Mouse (Mus musculus) left cerebral cortex, adult 11 months (tissue): Measurements from ENCODE around the gene C1qtnf4.
"Not testable (repeated sequence)": the region's sequence is repeated elsewhere in the genome, so short reads cannot be mapped to it uniquely, and the experiment has no call there.

Experiments
- DNase-seq: peaks from one replicate; pipeline ENCODE4 v3.0.0; 2022; ENCODE audit warnings: low spot score

C1qtnf4 gene

GRCm38 (mm10) chr2:90886436-90886835, 776 bp downstream of the C1qtnf4 start:
- no peak for DNase-seq

GRCm38 (mm10) chr2:90887627-90888026, 2.0 kb downstream of the C1qtnf4 start:
- no peak for DNase-seq

GRCm38 (mm10) chr2:90889550-90890548, 4.2 kb downstream of the C1qtnf4 start:
- no peak for DNase-seq

GRCm38 (mm10) chr2:90893673-90894298, 8.1 kb downstream of the C1qtnf4 start:
- DNase-seq = no peak

- not testable (repeated sequence) for DNase-seq
Measured at GRCm38 (mm10) chr2:90894299-90894677, 8.6 kb downstream of the C1qtnf4 start.

GRCm38 (mm10) chr2:90903398-90903797, 17.7 kb downstream of the C1qtnf4 start:
- DNase-seq = no peak

GRCm38 (mm10) chr2:90904076-90904855, 18.6 kb downstream of the C1qtnf4 start, which contains the start of the genes Kbtbd4 and Ndufs3:
Gene Kbtbd4, plus strand, starts transcription at chr2:90904740.
Gene Ndufs3, minus strand, starts transcription at chr2:90904827.
- peak; percentile 70 for DNase-seq

GRCm38 (mm10) chr2:90904856-90905224, 19.2 kb downstream of the C1qtnf4 start:
- DNase-seq = no peak

- no peak for DNase-seq
Measured at GRCm38 (mm10) chr2:90906721-90907120, 21.1 kb downstream of the C1qtnf4 start.

- no peak for DNase-seq
Measured at GRCm38 (mm10) chr2:90910861-90911260, 25.2 kb downstream of the C1qtnf4 start.

- DNase-seq = no peak
Measured at GRCm38 (mm10) chr2:90911668-90912067, 26.0 kb downstream of the C1qtnf4 start.

GRCm38 (mm10) chr2:90913671-90914070, 28.0 kb downstream of the C1qtnf4 start:
- DNase-seq = no peak

GRCm38 (mm10) chr2:90915516-90915915, 29.9 kb downstream of the C1qtnf4 start:
- DNase-seq = no peak

GRCm38 (mm10) chr2:90916560-90917232, 31.0 kb downstream of the C1qtnf4 start:
- no peak for DNase-seq

- no peak for DNase-seq
Measured at GRCm38 (mm10) chr2:90917233-90917998, 31.8 kb downstream of the C1qtnf4 start.

GRCm38 (mm10) chr2:90917999-90918698, 32.5 kb downstream of the C1qtnf4 start:
- DNase-seq = no peak

GRCm38 (mm10) chr2:90921178-90921577, 35.5 kb downstream of the C1qtnf4 start:
- DNase-seq = no peak

- no peak for DNase-seq
Measured at GRCm38 (mm10) chr2:90922636-90923035, 37.0 kb downstream of the C1qtnf4 start.

GRCm38 (mm10) chr2:90928566-90928965, 42.9 kb downstream of the C1qtnf4 start:
- DNase-seq = no peak

- no peak for DNase-seq
Measured at GRCm38 (mm10) chr2:90931829-90932228, 46.2 kb downstream of the C1qtnf4 start.
